Mouse (Mus musculus): Measurements from ENCODE around the gene Nup214. TPM values are rescaled to one million over a fixed set of nuclear protein-coding genes. Genes with fewer than 3 reads are reported as not detected.

Nup214 gene
- polyA plus RNA-seq, 1 experiment = 75.8 TPM

DNA sequence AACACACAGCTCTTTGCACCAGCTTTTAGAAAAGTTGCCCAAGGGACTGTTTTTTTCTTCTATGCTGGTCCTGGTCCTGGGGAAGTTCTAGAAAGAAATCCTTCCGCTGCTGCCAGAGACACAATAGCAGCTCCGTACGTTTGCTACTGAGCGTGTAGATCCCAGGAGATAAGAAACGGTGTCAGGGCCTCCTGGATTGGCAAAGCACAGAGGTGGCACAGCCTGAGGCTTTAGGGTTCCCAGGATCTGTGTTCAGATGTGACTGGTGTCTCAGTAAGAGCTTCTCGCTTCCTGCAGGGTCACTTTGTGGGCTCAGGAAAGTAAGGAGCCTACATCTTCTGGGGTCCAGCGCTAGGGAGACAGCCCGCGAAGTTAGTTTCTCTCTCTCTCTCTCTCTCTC is 23.3 kb upstream of the Nup214 start:
- WGBS = 43% methylated on average over 9 of the region's 9 CpGs
- H3K4me3 ChIP-seq (ENCODE audit: control insufficient read depth, insufficient read depth, low read length) = no peak overlapping the region
- no peak for DNase-seq
- no peaks in the 10 kb centered on the region for H3K36me3 ChIP-seq (ENCODE audit: control insufficient read depth, insufficient read depth, low read length)
- H3K4me1 ChIP-seq (replicated peaks; ENCODE audit: control insufficient read depth, insufficient read depth, low read length) = peaks cover 9% of the 10 kb centered on the region
- H3K27me3 ChIP-seq (ENCODE audit: control insufficient read depth, insufficient read depth, low read length) = peaks cover 19% of the 10 kb centered on the region
- TF ChIP-seq POLR2A (IDR thresholded peaks at IDR 0.05; ENCODE audit: control insufficient read depth, extremely low read depth, insufficient read depth, low read length, poor library complexity) (no peak), CTCF (IDR thresholded peaks at IDR 0.05; ENCODE audit: borderline replicate concordance, control insufficient read depth, extremely low read depth, insufficient read depth, low read length, poor library complexity) (no peak)
- no peak overlapping the region for H3K27ac ChIP-seq (ENCODE audit: control insufficient read depth, insufficient read depth, low read length)

DNA sequence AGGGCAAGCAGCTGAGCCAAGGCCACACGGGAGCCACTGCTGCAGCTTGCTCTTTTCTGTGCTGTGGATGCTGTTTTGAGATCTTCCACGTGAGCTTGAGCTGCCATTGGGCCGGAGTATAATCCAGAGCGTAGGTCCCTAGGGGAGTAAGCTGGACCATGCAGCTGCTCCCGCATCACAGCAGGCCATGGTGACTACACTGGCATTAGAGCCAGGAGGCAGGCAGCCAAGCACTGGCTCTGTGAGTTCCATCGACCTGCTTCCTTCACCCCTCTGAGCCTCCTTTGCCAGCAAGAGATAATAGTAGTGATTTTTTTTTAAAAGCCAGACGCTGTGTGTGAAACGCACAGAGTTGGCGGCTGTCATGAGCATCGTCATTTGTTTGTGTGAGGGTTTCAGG is 22.0 kb upstream of the Nup214 start:
- TF ChIP-seq CTCF (IDR thresholded peaks at IDR 0.05; ENCODE audit: borderline replicate concordance, control insufficient read depth, extremely low read depth, insufficient read depth, low read length, poor library complexity) = no peak
- no peak for TF ChIP-seq POLR2A (IDR thresholded peaks at IDR 0.05; ENCODE audit: control insufficient read depth, extremely low read depth, insufficient read depth, low read length, poor library complexity)
- 89% methylated on average over 10 of the region's 10 CpGs for WGBS
- H3K27ac ChIP-seq (ENCODE audit: control insufficient read depth, insufficient read depth, low read length) = no peak overlapping the region
- H3K4me3 ChIP-seq (ENCODE audit: control insufficient read depth, insufficient read depth, low read length) = no peak overlapping the region
- H3K4me1 ChIP-seq (replicated peaks; ENCODE audit: control insufficient read depth, insufficient read depth, low read length) = peaks cover 9% of the 10 kb centered on the region
- peaks cover 19% of the 10 kb centered on the region for H3K27me3 ChIP-seq (ENCODE audit: control insufficient read depth, insufficient read depth, low read length)
- DNase-seq = no peak
- no peaks in the 10 kb centered on the region for H3K36me3 ChIP-seq (ENCODE audit: control insufficient read depth, insufficient read depth, low read length)

GRCm38 (mm10) chr2:31952725-31953124 is 21.5 kb upstream of the Nup214 start:
- Histone ChIP-seq H3K27me3 (ENCODE audit: control insufficient read depth, insufficient read depth, low read length) (peaks cover 19% of the 10 kb centered on the region), H3K4me3 (ENCODE audit: control insufficient read depth, insufficient read depth, low read length) (no peak overlapping the region), H3K27ac (ENCODE audit: control insufficient read depth, insufficient read depth, low read length) (no peak overlapping the region), H3K36me3 (ENCODE audit: control insufficient read depth, insufficient read depth, low read length) (no peaks in the 10 kb centered on the region), H3K4me1 (replicated peaks; ENCODE audit: control insufficient read depth, insufficient read depth, low read length) (peaks cover 9% of the 10 kb centered on the region)
- WGBS = 84% methylated on average over 3 of the region's 3 CpGs
- TF ChIP-seq POLR2A (IDR thresholded peaks at IDR 0.05; ENCODE audit: control insufficient read depth, extremely low read depth, insufficient read depth, low read length, poor library complexity) (no peak), CTCF (IDR thresholded peaks at IDR 0.05; ENCODE audit: borderline replicate concordance, control insufficient read depth, extremely low read depth, insufficient read depth, low read length, poor library complexity) (no peak)
- no peak for DNase-seq

- Histone ChIP-seq H3K36me3 (ENCODE audit: control insufficient read depth, insufficient read depth, low read length) (no peaks in the 10 kb centered on the region), H3K4me3 (ENCODE audit: control insufficient read depth, insufficient read depth, low read length) (no peak overlapping the region), H3K4me1 (replicated peaks; ENCODE audit: control insufficient read depth, insufficient read depth, low read length) (peaks cover 9% of the 10 kb centered on the region), H3K27ac (ENCODE audit: control insufficient read depth, insufficient read depth, low read length) (no peak overlapping the region), H3K27me3 (ENCODE audit: control insufficient read depth, insufficient read depth, low read length) (peaks cover 19% of the 10 kb centered on the region)
- WGBS = 92% methylated on average over 8 of the region's 8 CpGs
- DNase-seq = no peak
- TF ChIP-seq CTCF (IDR thresholded peaks at IDR 0.05; ENCODE audit: borderline replicate concordance, control insufficient read depth, extremely low read depth, insufficient read depth, low read length, poor library complexity) (no peak), POLR2A (IDR thresholded peaks at IDR 0.05; ENCODE audit: control insufficient read depth, extremely low read depth, insufficient read depth, low read length, poor library complexity) (no peak)
Observed at GRCm38 (mm10) chr2:31953687-31954086, 20.5 kb upstream of the Nup214 start.

GRCm38 (mm10) chr2:31954779-31955181 is 19.5 kb upstream of the Nup214 start:
- Histone ChIP-seq H3K27me3 (ENCODE audit: control insufficient read depth, insufficient read depth, low read length) (peaks cover 11% of the 10 kb centered on the region), H3K4me1 (replicated peaks; ENCODE audit: control insufficient read depth, insufficient read depth, low read length) (peaks cover 9% of the 10 kb centered on the region), H3K4me3 (ENCODE audit: control insufficient read depth, insufficient read depth, low read length) (no peak overlapping the region), H3K27ac (ENCODE audit: control insufficient read depth, insufficient read depth, low read length) (no peak overlapping the region), H3K36me3 (ENCODE audit: control insufficient read depth, insufficient read depth, low read length) (no peaks in the 10 kb centered on the region)
- 92% methylated on average over 9 of the region's 9 CpGs for WGBS
- TF ChIP-seq POLR2A (IDR thresholded peaks at IDR 0.05; ENCODE audit: control insufficient read depth, extremely low read depth, insufficient read depth, low read length, poor library complexity) (no peak), CTCF (IDR thresholded peaks at IDR 0.05; ENCODE audit: borderline replicate concordance, control insufficient read depth, extremely low read depth, insufficient read depth, low read length, poor library complexity) (no peak)
- no peak for DNase-seq

GRCm38 (mm10) chr2:31955686-31956085 is 18.6 kb upstream of the Nup214 start:
- Histone ChIP-seq H3K4me1 (replicated peaks; ENCODE audit: control insufficient read depth, insufficient read depth, low read length) (no peaks in the 10 kb centered on the region; the same call in 1 of the 2 replicates), H3K27ac (ENCODE audit: control insufficient read depth, insufficient read depth, low read length) (no peak overlapping the region), H3K36me3 (ENCODE audit: control insufficient read depth, insufficient read depth, low read length) (no peaks in the 10 kb centered on the region), H3K4me3 (ENCODE audit: control insufficient read depth, insufficient read depth, low read length) (no peak overlapping the region), H3K27me3 (ENCODE audit: control insufficient read depth, insufficient read depth, low read length) (peaks cover 2% of the 10 kb centered on the region; the same call in 1 of the 2 replicates)
- DNase-seq = no peak
- TF ChIP-seq POLR2A (IDR thresholded peaks at IDR 0.05; ENCODE audit: control insufficient read depth, extremely low read depth, insufficient read depth, low read length, poor library complexity) (no peak), CTCF (IDR thresholded peaks at IDR 0.05; ENCODE audit: borderline replicate concordance, control insufficient read depth, extremely low read depth, insufficient read depth, low read length, poor library complexity) (no peak)
- WGBS = 89% methylated on average over 5 of the region's 5 CpGs

DNA sequence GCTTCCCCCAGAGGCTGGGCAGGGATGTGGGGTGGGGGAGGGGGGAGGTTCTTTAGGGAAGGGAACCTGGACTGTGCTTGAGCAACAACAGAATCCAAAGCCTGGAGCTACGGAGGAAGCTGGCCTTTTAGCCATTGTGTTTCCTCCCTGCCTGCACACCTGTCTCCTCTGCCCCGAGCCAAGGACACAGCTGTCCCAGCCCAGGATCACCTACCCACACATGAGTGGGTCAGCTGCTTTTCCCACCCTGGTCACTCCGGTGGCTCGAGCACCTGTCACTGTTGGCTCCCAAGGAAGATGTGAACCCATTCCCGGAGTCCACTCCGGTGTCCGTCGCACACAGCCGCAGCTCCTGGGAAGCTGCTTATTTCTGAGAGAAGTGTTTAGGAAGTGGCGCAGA is 17.0 kb upstream of the Nup214 start:
- H3K36me3 ChIP-seq (ENCODE audit: control insufficient read depth, insufficient read depth, low read length) = no peaks in the 10 kb centered on the region
- H3K27ac ChIP-seq (ENCODE audit: control insufficient read depth, insufficient read depth, low read length) = no peak overlapping the region
- TF ChIP-seq CTCF (IDR thresholded peaks at IDR 0.05; ENCODE audit: borderline replicate concordance, control insufficient read depth, extremely low read depth, insufficient read depth, low read length, poor library complexity) (no peak), POLR2A (IDR thresholded peaks at IDR 0.05; ENCODE audit: control insufficient read depth, extremely low read depth, insufficient read depth, low read length, poor library complexity) (no peak)
- no peak for DNase-seq
- WGBS = 94% methylated on average over 10 of the region's 10 CpGs
- no peaks in the 10 kb centered on the region for H3K4me1 ChIP-seq (replicated peaks; ENCODE audit: control insufficient read depth, insufficient read depth, low read length)
- no peaks in the 10 kb centered on the region for H3K27me3 ChIP-seq (ENCODE audit: control insufficient read depth, insufficient read depth, low read length)
- no peak overlapping the region for H3K4me3 ChIP-seq (ENCODE audit: control insufficient read depth, insufficient read depth, low read length)

Data from thymus, adult 2 months (tissue).